Mouse (Mus musculus) cerebellum, adult 2 months (tissue): Measurements from ENCODE around the gene Ppp1r12c. TPM values are rescaled to one million over a fixed set of nuclear protein-coding genes. Genes with fewer than 3 reads are reported as not detected.

Source experiments
- DNase-seq, 2 experiments: peaks; one replicate each; pipeline ENCODE4 v3.0.0; 2021
- H3K27ac ChIP-seq: fragments of 200-500 bp; 2 replicates; pipeline ENCODE4 v1.5.1; 2012; ENCODE audit warnings: low read length, control low read depth, inconsistent platforms; ENCODE audit not compliant: insufficient read depth
- H3K27me3 ChIP-seq: fragments of 200-500 bp; 2 replicates; pipeline ENCODE4 v1.6.1; 2012; ENCODE audit warnings: inconsistent platforms, mild to moderate bottlenecking, low read length, moderate library complexity; ENCODE audit not compliant: control insufficient read depth, insufficient read depth
- H3K4me1 ChIP-seq: fragments of 200-500 bp; 2 replicates; pipeline ENCODE4 v1.6.1; 2011; ENCODE audit warnings: low read length; ENCODE audit not compliant: control insufficient read depth, insufficient read depth
- H3K4me3 ChIP-seq: fragments of 200-500 bp; replicated peaks from 2 replicates; pipeline ENCODE3; 2011; ENCODE audit warnings: mild to moderate bottlenecking, low read depth, low read length, control low read depth; ENCODE audit not compliant: insufficient read depth
- CTCF ChIP-seq: fragments of 200-500 bp; IDR thresholded peaks from 2 replicates; pipeline ENCODE4 v1.5.1; 2011; ENCODE audit warnings: low read depth, mild to moderate bottlenecking, control low read depth, low read length, moderate library complexity, borderline replicate concordance; ENCODE audit not compliant: insufficient read depth
- POLR2A ChIP-seq: fragments of 200-500 bp; IDR thresholded peaks from 2 replicates; pipeline ENCODE4 v1.6.1; 2011; ENCODE audit warnings: low read length, control low read depth, borderline replicate concordance; ENCODE audit not compliant: insufficient read depth
- WGBS: fragments of 180-500 bp; shearing (Covaris S2); methylation state at CpG from one replicate; pipeline ENCODE4 v1.1.7; 2018; 5-methylcytosine and 5-hydroxymethylcytosine counted together
- polyA plus RNA-seq: library from polyadenylated mRNA; depleted of rRNA; stranded (reverse); fragments of >200 nt; gene quantifications from 2 replicates; pipeline ENCODE4 v1.2.3, GENCODE M21; 2012

Ppp1r12c gene
- polyA plus RNA-seq, 1 experiment = 111 TPM

- no peaks in the 10 kb centered on the region for H3K27me3 ChIP-seq
- H3K4me3 ChIP-seq = no peak overlapping the region
- no peak for DNase-seq
- 69% methylated on average over 4 of the region's 4 CpGs for WGBS
- H3K4me1 ChIP-seq = peaks cover 14% of the 10 kb centered on the region
- no peak for TF ChIP-seq POLR2A
- TF ChIP-seq CTCF = no peak
- H3K27ac ChIP-seq = no peak overlapping the region
Observed at GRCm38 (mm10) chr7:4503100-4503499, 1.6 kb upstream of the Ppp1r12c start.

GRCm38 (mm10) chr7:4502421-4503090, 1.1 kb upstream of the Ppp1r12c start:
- peak; percentile 50 to 87 for DNase-seq
- TF ChIP-seq POLR2A (no peak), CTCF (no peak)
- Histone ChIP-seq H3K27me3 (no peaks in the 10 kb centered on the region), H3K27ac (no peak overlapping the region; the same call in 1 of the 2 replicates), H3K4me1 (peaks cover 14% of the 10 kb centered on the region), H3K4me3 (peak overlapping the region; percentile 99)
- 8% methylated on average over 14 of the region's 14 CpGs for WGBS

GRCm38 (mm10) chr7:4500892-4501471, 498 bp downstream of the Ppp1r12c start:
- peak; percentile 68 to 73 for DNase-seq
- WGBS = under 1% methylated on average over 51 of the region's 52 CpGs

GRCm38 (mm10) chr7:4499034-4499433, 2.4 kb downstream of the Ppp1r12c start:
- no peak overlapping the region for H3K4me3 ChIP-seq
- WGBS = 75% methylated on average over 4 of the region's 4 CpGs
- H3K4me1 ChIP-seq = peaks cover 14% of the 10 kb centered on the region
- no peak overlapping the region for H3K27ac ChIP-seq
- DNase-seq = no peak
- TF ChIP-seq POLR2A (no peak), CTCF (no peak)
- H3K27me3 ChIP-seq = no peaks in the 10 kb centered on the region

More at GRCm38 (mm10) chr7:4500892-4501471, 498 bp downstream of the Ppp1r12c start:
- TF ChIP-seq POLR2A = no peak
- no peak for TF ChIP-seq CTCF
- H3K27me3 ChIP-seq = no peaks in the 10 kb centered on the region
- H3K4me1 ChIP-seq = peaks cover 14% of the 10 kb centered on the region
- H3K4me3 ChIP-seq = peak overlapping the region; percentile 99
- H3K27ac ChIP-seq = peak overlapping the region; percentile 6; the same call in 1 of the 2 replicates

GRCm38 (mm10) chr7:4498251-4498650, 3.2 kb downstream of the Ppp1r12c start:
- TF ChIP-seq CTCF = no peak
- no peak for TF ChIP-seq POLR2A
- Histone ChIP-seq H3K4me1 (peaks cover 15% of the 10 kb centered on the region), H3K27me3 (no peaks in the 10 kb centered on the region), H3K27ac (no peak overlapping the region), H3K4me3 (no peak overlapping the region)
- no peak for DNase-seq
- 2% methylated on average over 9 of the region's 9 CpGs for WGBS

- no peak overlapping the region for H3K4me3 ChIP-seq
- no peaks in the 10 kb centered on the region for H3K27me3 ChIP-seq
- H3K4me1 ChIP-seq = peaks cover 23% of the 10 kb centered on the region
- 76% methylated on average over 9 of the region's 9 CpGs for WGBS
- no peak overlapping the region for H3K27ac ChIP-seq
- TF ChIP-seq CTCF (no peak), POLR2A (no peak)
- no peak for DNase-seq
Observed at GRCm38 (mm10) chr7:4497271-4497903, 4.1 kb downstream of the Ppp1r12c start.

GRCm38 (mm10) chr7:4496468-4496867, 5.0 kb downstream of the Ppp1r12c start:
- Histone ChIP-seq H3K4me3 (no peak overlapping the region), H3K27ac (no peak overlapping the region), H3K4me1 (peaks cover 25% of the 10 kb centered on the region), H3K27me3 (no peaks in the 10 kb centered on the region)
- TF ChIP-seq CTCF = no peak
- no peak for TF ChIP-seq POLR2A
- WGBS = 97% methylated on average over 3 of the region's 3 CpGs
- no peak for DNase-seq

- Histone ChIP-seq H3K4me3 (no peak overlapping the region), H3K27ac (no peak overlapping the region), H3K27me3 (no peaks in the 10 kb centered on the region), H3K4me1 (peaks cover 17% of the 10 kb centered on the region)
- WGBS = 68% methylated on average over 1 of the region's 1 CpGs
- no peak for TF ChIP-seq CTCF
- no peak for TF ChIP-seq POLR2A
- DNase-seq = no peak
Observed at GRCm38 (mm10) chr7:4493991-4494390, 7.5 kb downstream of the Ppp1r12c start.
